Comparison of ENCODE assay signal across 14 mouse cellular contexts in genomic region chr11:20872911-20873310, GRCm38 (mm10). TPM values are rescaled to one million over a fixed set of nuclear protein-coding genes. Genes with fewer than 3 reads are reported as not detected.
DNase-seq lines count a peak whose midpoint lies in the region; ATAC-seq and TF ChIP-seq lines count a peak whose summit lies in the region.
"Had no signal": no experiment of that assay in that cellular context is flagged by ENCODE, and none has a peak within 500 bp of the region (broad histone marks: within the 10 kb centered on the region; RNA-seq: fewer than 3 reads in every experiment).

No protein-coding gene starts in this region.

- H3K4me2 ChIP-seq in midbrain, postnatal 0 days (ENCODE audit: low read depth, low read length, poor library complexity, severe bottlenecking), result no peak overlapping the region
- H3K4me2 ChIP-seq in liver, embryonic 12.5 days, result no peak overlapping the region
- H3K4me2 ChIP-seq: embryonic facial prominence, embryonic 15.5 days; neural tube, embryonic 13.5 days had no signal

- H3K9ac ChIP-seq in midbrain, postnatal 0 days (replicated peaks; ENCODE audit: low read length, poor library complexity, severe bottlenecking), result no peak overlapping the region
- H3K9ac ChIP-seq in liver, embryonic 12.5 days, result no peak overlapping the region
- H3K9ac ChIP-seq: embryonic facial prominence, embryonic 15.5 days; neural tube, embryonic 13.5 days had no signal

- no peak for TF ChIP-seq CTCF in gastrocnemius, adult 2 months (IDR thresholded peaks at IDR 0.05)
- no peak for TF ChIP-seq CTCF in midbrain, postnatal 0 days (IDR thresholded peaks at IDR 0.05)

- H3K4me3 ChIP-seq in gastrocnemius, adult 2 months, result 0 out of 2 replicates have a peak overlapping the region, but pooled peaks have one; percentile 7
- H3K4me3 ChIP-seq in midbrain, postnatal 0 days (ENCODE audit: low read depth, low read length), result no peak overlapping the region
- H3K4me3 ChIP-seq in liver, embryonic 12.5 days, result no peak overlapping the region
- H3K4me3 ChIP-seq: embryonic facial prominence, embryonic 15.5 days; neural tube, embryonic 13.5 days had no signal

- WGBS in midbrain, postnatal 0 days, result 93% methylated on average over 7 of the region's 7 CpGs
- 62% methylated on average over 7 of the region's 7 CpGs for WGBS in liver, embryonic 12.5 days (ENCODE audit: insufficient replicate concordance)

- H3K27ac ChIP-seq in gastrocnemius, adult 2 months, result peak overlapping the region; percentile 80
- no peak overlapping the region for H3K27ac ChIP-seq in midbrain, postnatal 0 days (ENCODE audit: low read depth, low read length)
- no peak overlapping the region for H3K27ac ChIP-seq in liver, embryonic 12.5 days
- H3K27ac ChIP-seq: embryonic facial prominence, embryonic 15.5 days; kidney, postnatal 0 days; neural tube, embryonic 13.5 days had no signal

- no peaks in the 10 kb centered on the region for H3K9me3 ChIP-seq in midbrain, postnatal 0 days (ENCODE audit: low read length)
- no peaks in the 10 kb centered on the region for H3K9me3 ChIP-seq in liver, embryonic 12.5 days (replicated peaks)
- H3K9me3 ChIP-seq: embryonic facial prominence, embryonic 15.5 days; neural tube, embryonic 13.5 days had no signal

- peak; percentile 67 for DNase-seq in gastrocnemius, adult 2 months
- no peak for DNase-seq in gastrocnemius, postnatal 10 days
- peak; percentile 84 for DNase-seq in adrenal gland, adult 2 months
- DNase-seq in gastrocnemius, postnatal 36 days, result peak; percentile 33 to 48
- peak; percentile 56 for DNase-seq in heart, postnatal 25 days (ENCODE audit: low spot score)
- DNase-seq in midbrain, postnatal 0 days (ENCODE audit: low spot score), result no peak
- DNase-seq: right cerebral cortex, postnatal 25 days had no signal

- intact Hi-C loops in gastrocnemius, adult 2 months (cut with DNase I), result no loop called here
- intact Hi-C loops in gastrocnemius, postnatal 36 days (cut with DNase I), result no loop called here
- intact Hi-C loops in heart, postnatal 25 days (cut with DNase I), result loop anchor here (2.0 kb wide), 1 partner anchor 28 kb away; no protein-coding TSS in a partner anchor

- H3K27me3 ChIP-seq in midbrain, postnatal 0 days (ENCODE audit: insufficient read depth, low read length), result no peaks in the 10 kb centered on the region
- H3K27me3 ChIP-seq in liver, embryonic 12.5 days (replicated peaks), result 0 out of 2 replicates have a peak, but pooled peaks cover 3% of the 10 kb centered on the region
- H3K27me3 ChIP-seq: embryonic facial prominence, embryonic 15.5 days; neural tube, embryonic 13.5 days; Patski had no signal

- H3K4me1 ChIP-seq in midbrain, postnatal 0 days (ENCODE audit: insufficient read depth, low read length), result no peaks in the 10 kb centered on the region
- H3K4me1 ChIP-seq in liver, embryonic 12.5 days, result peaks cover 16% of the 10 kb centered on the region
- H3K4me1 ChIP-seq: neural tube, embryonic 13.5 days had no signal

- no peaks in the 10 kb centered on the region for H3K36me3 ChIP-seq in midbrain, postnatal 0 days (ENCODE audit: insufficient read depth, low read length)
- no peaks in the 10 kb centered on the region for H3K36me3 ChIP-seq in liver, embryonic 12.5 days
- H3K36me3 ChIP-seq: embryonic facial prominence, embryonic 15.5 days; neural tube, embryonic 13.5 days had no signal

- ATAC-seq in CD4-positive, CD25-positive, alpha-beta regulatory T cell, adult 4 months, result no peak
- ATAC-seq in midbrain, postnatal 0 days (ENCODE audit: low FRiP score), result no peak
- no peak for ATAC-seq in liver, embryonic 12.5 days
- ATAC-seq: hindbrain, embryonic 16.5 days; Patski had no signal

RNA-seq across cellular contexts. Expression of gene Lgalsl, which starts 42.1 kb away (rescaled TPM):
- total RNA-seq in gastrocnemius, adult 2 months (2021), result 10 to 100 TPM; 72.0 to 79.2 TPM
- 10 to 100 TPM; 61.6 to 64.2 TPM for total RNA-seq in gastrocnemius, postnatal 10 days (2021)
- total RNA-seq in adrenal gland, adult 2 months (2021), result 10 to 100 TPM; 21.2 to 33.0 TPM
- 1.8 and 2.5 TPM in 2 replicates for polyA plus RNA-seq in adrenal gland, adult 2 months (2012; rRNA removed)
- total RNA-seq in gastrocnemius, postnatal 36 days (2021), result 10 to 100 TPM; 67.3 to 74.4 TPM
- 10 to 100 TPM; 32.3 to 40.3 TPM for total RNA-seq in heart, postnatal 25 days (2021)
- polyA plus RNA-seq in CD4-positive, CD25-positive, alpha-beta regulatory T cell, adult 4 months (2017; shearing (Covaris generic)), result 1 to 10 TPM; 7.4 to 9.7 TPM
- 94.5 and 106 TPM in 2 replicates for total RNA-seq in midbrain, postnatal 0 days (2014; rRNA removed)
- 82.9 and 83.1 TPM in 2 replicates for polyA plus RNA-seq in midbrain, postnatal 0 days (2015; fragmentation: Nextera tagmentation; extraction: Ambion mirVana)
- 18.3 and 18.6 TPM in 2 replicates for polyA plus RNA-seq in liver, embryonic 12.5 days (2016; fragmentation: Nextera tagmentation; extraction: Ambion mirVana)

Comparison
In these comparisons a context has a peak if more than half of its experiments do, and no peak if none do; other contexts are left out.
1. DNase-seq: peak in gastrocnemius, adult 2 months (single experiment), adrenal gland, adult 2 months (single experiment), gastrocnemius, postnatal 36 days (2 of 2) and heart, postnatal 25 days (single experiment); none in gastrocnemius, postnatal 10 days (single experiment) and midbrain, postnatal 0 days (single experiment).